In genomic region chr12:33129410-33129809, GRCm38 (mm10) we compare ENCODE assay signal across 9 mouse cellular contexts. TPM values are rescaled to one million over a fixed set of nuclear protein-coding genes. Genes with fewer than 3 reads are reported as not detected.
DNase-seq lines count a peak whose midpoint lies in the region; ATAC-seq lines count a peak whose summit lies in the region.
"Had no signal": no experiment of that assay in that cellular context is flagged by ENCODE, and none has a peak within 500 bp of the region (broad histone marks: within the 10 kb centered on the region; RNA-seq: fewer than 3 reads in every experiment).

No protein-coding gene starts in this region.

- no peaks in the 10 kb centered on the region for H3K9me3 ChIP-seq in heart, embryonic 10.5 days
- H3K9me3 ChIP-seq in heart, embryonic 11.5 days (replicated peaks; ENCODE audit: control insufficient read depth, low read length): no peaks in the 10 kb centered on the region
- H3K9me3 ChIP-seq in heart, embryonic 16.5 days (replicated peaks; ENCODE audit: control insufficient read depth, low read length): no peaks in the 10 kb centered on the region
- H3K9me3 ChIP-seq: heart, embryonic 13.5 days had no signal

- H3K27me3 ChIP-seq in heart, embryonic 10.5 days (ENCODE audit: insufficient read depth, poor library complexity, severe bottlenecking): no peaks in the 10 kb centered on the region
- no peaks in the 10 kb centered on the region for H3K27me3 ChIP-seq in heart, embryonic 11.5 days (ENCODE audit: control insufficient read depth, insufficient read depth, low read length)
- no peaks in the 10 kb centered on the region for H3K27me3 ChIP-seq in heart, embryonic 16.5 days (ENCODE audit: control insufficient read depth, insufficient read depth, low read length)
- H3K27me3 ChIP-seq: heart, embryonic 13.5 days had no signal

- ATAC-seq in heart, embryonic 11.5 days (replicated peaks; ENCODE audit: insufficient number of reproducible peaks, low FRiP score, low TSS enrichment): no peak
- peak; percentile 38; the same call in 1 of the 2 replicates for ATAC-seq in heart, embryonic 16.5 days (replicated peaks; ENCODE audit: extremely low read depth, insufficient read depth, low FRiP score)

- H3K36me3 ChIP-seq in heart, embryonic 10.5 days: no peaks in the 10 kb centered on the region
- H3K36me3 ChIP-seq in heart, embryonic 11.5 days (ENCODE audit: control insufficient read depth, insufficient read depth, low read length): no peaks in the 10 kb centered on the region
- H3K36me3 ChIP-seq in heart, embryonic 16.5 days (ENCODE audit: control insufficient read depth, insufficient read depth): no peaks in the 10 kb centered on the region
- H3K36me3 ChIP-seq: heart, embryonic 13.5 days had no signal

- H3K4me1 ChIP-seq in heart, embryonic 10.5 days: peaks cover 14% of the 10 kb centered on the region
- H3K4me1 ChIP-seq in heart, embryonic 11.5 days (ENCODE audit: control insufficient read depth, insufficient read depth, low read length): no peaks in the 10 kb centered on the region
- H3K4me1 ChIP-seq in heart, embryonic 16.5 days (ENCODE audit: control insufficient read depth, insufficient read depth, low read length): peaks cover 5% of the 10 kb centered on the region

- no peak overlapping the region for H3K4me2 ChIP-seq in heart, embryonic 11.5 days
- no peak overlapping the region for H3K4me2 ChIP-seq in heart, embryonic 16.5 days (ENCODE audit: low read depth, low read length)
- H3K4me2 ChIP-seq: heart, embryonic 13.5 days had no signal

- 0 out of 2 replicates have a peak overlapping the region, but pooled peaks have one; percentile 22 for H3K27ac ChIP-seq in heart, embryonic 10.5 days
- no peak overlapping the region for H3K27ac ChIP-seq in heart, embryonic 11.5 days (ENCODE audit: low read depth, low read length)
- no peak overlapping the region for H3K27ac ChIP-seq in heart, embryonic 16.5 days (ENCODE audit: low read length)
- H3K27ac ChIP-seq: heart, embryonic 13.5 days had no signal

- no peak for DNase-seq in heart, embryonic 10.5 days (ENCODE audit: low spot score)
- peak; percentile 51 for DNase-seq in testis, postnatal 10 days (ENCODE audit: low spot score)
- no peak for DNase-seq in testis, postnatal 14 days (ENCODE audit: low spot score)
- no peak for DNase-seq in left cerebral cortex, adult 18-20 months (ENCODE audit: low spot score in 2 of 2)
- DNase-seq in yolk sac, embryonic 10.5 days (ENCODE audit: low spot score): no peak
- no peak for DNase-seq in thymus, postnatal 10 days (ENCODE audit: low spot score in 2 of 2)

- H3K9ac ChIP-seq in heart, embryonic 11.5 days (ENCODE audit: low read depth, low read length): no peak overlapping the region
- no peak overlapping the region for H3K9ac ChIP-seq in heart, embryonic 16.5 days (ENCODE audit: low read length)
- H3K9ac ChIP-seq: heart, embryonic 13.5 days had no signal

- no peak overlapping the region for H3K4me3 ChIP-seq in heart, embryonic 10.5 days
- H3K4me3 ChIP-seq in heart, embryonic 11.5 days (ENCODE audit: low read depth, low read length): no peak overlapping the region
- H3K4me3 ChIP-seq in heart, embryonic 16.5 days (ENCODE audit: low read length): no peak overlapping the region
- H3K4me3 ChIP-seq: heart, embryonic 13.5 days had no signal

- WGBS in heart, embryonic 10.5 days: 12% methylated on average over 4 of the region's 4 CpGs
- 9% methylated on average over 4 of the region's 4 CpGs for WGBS in heart, embryonic 11.5 days (ENCODE audit: insufficient replicate concordance)
- 10% methylated on average over 4 of the region's 4 CpGs for WGBS in heart, embryonic 16.5 days

RNA-seq across cellular contexts. Expression of gene Atxn7l1, which starts 18.1 kb away (rescaled TPM):
- 11.5 and 13.6 TPM in 2 replicates for polyA plus RNA-seq in heart, embryonic 10.5 days (2016; fragmentation: Nextera tagmentation; extraction: Ambion mirVana)
- 15.6 and 18.7 TPM in 2 replicates for polyA plus RNA-seq in heart, embryonic 11.5 days (2014; fragmentation: Nextera tagmentation; extraction: Ambion mirVana)
- 10.2 and 10.8 TPM in 2 replicates for polyA plus RNA-seq in heart, embryonic 16.5 days (2015; fragmentation: Nextera tagmentation; extraction: Ambion mirVana)
- total RNA-seq in left cerebral cortex, adult 18-20 months (2021): 10 to 100 TPM; 50.2 to 60.1 TPM

RNA-seq across cellular contexts. Expression of gene Cdhr3, which starts 36.7 kb away (rescaled TPM):
- 0.43 and 0.59 TPM in 2 replicates for polyA plus RNA-seq in heart, embryonic 10.5 days (2016; fragmentation: Nextera tagmentation; extraction: Ambion mirVana)
- polyA plus RNA-seq in heart, embryonic 11.5 days (2014; fragmentation: Nextera tagmentation; extraction: Ambion mirVana): not detected in 2 replicates
- polyA plus RNA-seq in heart, embryonic 16.5 days (2015; fragmentation: Nextera tagmentation; extraction: Ambion mirVana): 0.28 and 0.55 TPM in 2 replicates
- total RNA-seq in left cerebral cortex, adult 18-20 months (2021): 1 to 10 TPM; 1.2 to 1.6 TPM
